In genomic region chr4:105560781-105561180, GRCm38 (mm10) we compare ENCODE assay signal across 26 mouse cellular contexts.
DNase-seq lines count a peak whose midpoint lies in the region; ATAC-seq and TF ChIP-seq lines count a peak whose summit lies in the region.
"Had no signal": no experiment of that assay in that cellular context is flagged by ENCODE, and none has a peak within 500 bp of the region (broad histone marks: within the 10 kb centered on the region; RNA-seq: fewer than 3 reads in every experiment).

No protein-coding gene starts in this region.

- no peak for TF ChIP-seq CTCF in hindbrain, postnatal 0 days (IDR thresholded peaks at IDR 0.05; ENCODE audit: low read depth)

- H3K9ac ChIP-seq in hindbrain, postnatal 0 days (replicated peaks; ENCODE audit: low read length) = no peak overlapping the region
- no peak overlapping the region for H3K9ac ChIP-seq in hindbrain, embryonic 14.5 days
- H3K9ac ChIP-seq in forebrain, embryonic 13.5 days = no peak overlapping the region
- H3K9ac ChIP-seq in heart, embryonic 11.5 days (ENCODE audit: low read depth, low read length) = no peak overlapping the region
- H3K9ac ChIP-seq: embryonic facial prominence, embryonic 12.5 days; embryonic facial prominence, embryonic 15.5 days; forebrain, embryonic 15.5 days; heart, embryonic 13.5 days; hindbrain, embryonic 15.5 days; intestine, embryonic 15.5 days had no signal

- H3K4me3 ChIP-seq in hindbrain, postnatal 0 days (ENCODE audit: low read length) = no peak overlapping the region
- H3K4me3 ChIP-seq in hindbrain, embryonic 14.5 days (replicated peaks; ENCODE audit: low read length) = no peak overlapping the region
- no peak overlapping the region for H3K4me3 ChIP-seq in forebrain, embryonic 13.5 days
- no peak overlapping the region for H3K4me3 ChIP-seq in heart, embryonic 11.5 days (ENCODE audit: low read depth, low read length)
- H3K4me3 ChIP-seq: embryonic facial prominence, embryonic 12.5 days; embryonic facial prominence, embryonic 15.5 days; forebrain, embryonic 15.5 days; heart, embryonic 13.5 days; hindbrain, embryonic 15.5 days; intestine, embryonic 15.5 days had no signal

- WGBS in hindbrain, postnatal 0 days = 74% methylated on average over 3 of the region's 3 CpGs
- 88% methylated on average over 3 of the region's 3 CpGs for WGBS in hindbrain, embryonic 14.5 days
- 27% methylated on average over 3 of the region's 3 CpGs for WGBS in large intestine, adult 2 months
- WGBS in forebrain, embryonic 13.5 days = 81% methylated on average over 3 of the region's 3 CpGs
- WGBS in heart, embryonic 11.5 days (ENCODE audit: insufficient replicate concordance) = 78% methylated on average over 3 of the region's 3 CpGs

- DNase-seq in adrenal gland, adult (ENCODE audit: inconsistent age in 2 of 2, low spot score in 1 of 2) = peak; percentile 25 to 86
- DNase-seq in adrenal gland, postnatal 25 days = no peak
- DNase-seq in hindbrain, postnatal 0 days (ENCODE audit: low spot score) = peak; percentile 15
- no peak for DNase-seq in hindbrain, embryonic 14.5 days (ENCODE audit: low spot score)
- DNase-seq in adrenal gland, postnatal 10 days = peak; percentile 54
- DNase-seq in large intestine, adult 2 months (ENCODE audit: low read depth, low spot score) = peak; percentile 40
- DNase-seq: B cell, adult 2 months; cerebellum, adult 11 months; cerebellum, adult 2 months; cerebellum, adult 9-11 months; cerebellum, postnatal 25 days; gastrocnemius, postnatal 25 days; heart, adult 18-20 months; heart, postnatal 14 days; heart, postnatal 4 days; kidney, adult 18-20 months had no signal

- H3K4me2 ChIP-seq in hindbrain, postnatal 0 days (ENCODE audit: low read depth, low read length) = no peak overlapping the region
- no peak overlapping the region for H3K4me2 ChIP-seq in hindbrain, embryonic 14.5 days (replicated peaks)
- no peak overlapping the region for H3K4me2 ChIP-seq in forebrain, embryonic 13.5 days
- no peak overlapping the region for H3K4me2 ChIP-seq in heart, embryonic 11.5 days
- H3K4me2 ChIP-seq: embryonic facial prominence, embryonic 12.5 days; embryonic facial prominence, embryonic 15.5 days; forebrain, embryonic 15.5 days; heart, embryonic 13.5 days; hindbrain, embryonic 15.5 days; intestine, embryonic 15.5 days had no signal

- no peak for ATAC-seq in hindbrain, postnatal 0 days
- no peak for ATAC-seq in hindbrain, embryonic 14.5 days (ENCODE audit: low FRiP score)
- no peak for ATAC-seq in forebrain, embryonic 13.5 days
- no peak for ATAC-seq in heart, embryonic 11.5 days (replicated peaks; ENCODE audit: insufficient number of reproducible peaks, low FRiP score, low TSS enrichment)
- ATAC-seq: forebrain, embryonic 15.5 days; intestine, embryonic 15.5 days had no signal

- no peak overlapping the region for H3K27ac ChIP-seq in hindbrain, postnatal 0 days
- H3K27ac ChIP-seq in hindbrain, embryonic 14.5 days = no peak overlapping the region
- H3K27ac ChIP-seq in forebrain, embryonic 13.5 days = no peak overlapping the region
- no peak overlapping the region for H3K27ac ChIP-seq in heart, embryonic 11.5 days (ENCODE audit: low read depth, low read length)
- H3K27ac ChIP-seq: embryonic facial prominence, embryonic 12.5 days; embryonic facial prominence, embryonic 15.5 days; forebrain, embryonic 15.5 days; heart, embryonic 13.5 days; hindbrain, embryonic 15.5 days; intestine, embryonic 15.5 days had no signal

- 0 out of 2 replicates have a peak, but pooled peaks cover 2% of the 10 kb centered on the region for H3K9me3 ChIP-seq in hindbrain, postnatal 0 days (ENCODE audit: low read length)
- H3K9me3 ChIP-seq in hindbrain, embryonic 14.5 days (ENCODE audit: control insufficient read depth, low read length) = no peaks in the 10 kb centered on the region
- no peaks in the 10 kb centered on the region for H3K9me3 ChIP-seq in forebrain, embryonic 13.5 days (replicated peaks)
- no peaks in the 10 kb centered on the region for H3K9me3 ChIP-seq in heart, embryonic 11.5 days (replicated peaks; ENCODE audit: control insufficient read depth, low read length)
- H3K9me3 ChIP-seq: embryonic facial prominence, embryonic 12.5 days; embryonic facial prominence, embryonic 15.5 days; forebrain, embryonic 15.5 days; heart, embryonic 13.5 days; hindbrain, embryonic 15.5 days; intestine, embryonic 15.5 days had no signal

- no peaks in the 10 kb centered on the region for H3K36me3 ChIP-seq in hindbrain, postnatal 0 days (ENCODE audit: insufficient read depth, low read length)
- no peaks in the 10 kb centered on the region for H3K36me3 ChIP-seq in hindbrain, embryonic 14.5 days (replicated peaks; ENCODE audit: control insufficient read depth, insufficient read depth)
- H3K36me3 ChIP-seq in forebrain, embryonic 13.5 days (ENCODE audit: poor library complexity, severe bottlenecking) = no peaks in the 10 kb centered on the region
- no peaks in the 10 kb centered on the region for H3K36me3 ChIP-seq in heart, embryonic 11.5 days (ENCODE audit: control insufficient read depth, insufficient read depth, low read length)
- H3K36me3 ChIP-seq: embryonic facial prominence, embryonic 12.5 days; embryonic facial prominence, embryonic 15.5 days; forebrain, embryonic 15.5 days; G1E; heart, embryonic 13.5 days; hindbrain, embryonic 15.5 days; intestine, embryonic 15.5 days had no signal

- no peaks in the 10 kb centered on the region for H3K4me1 ChIP-seq in hindbrain, postnatal 0 days (ENCODE audit: insufficient read depth, low read length)
- H3K4me1 ChIP-seq in hindbrain, embryonic 14.5 days (replicated peaks; ENCODE audit: control insufficient read depth, insufficient read depth, low read length) = no peaks in the 10 kb centered on the region
- H3K4me1 ChIP-seq in forebrain, embryonic 13.5 days = peaks cover 3% of the 10 kb centered on the region; the same call in 1 of the 2 replicates
- H3K4me1 ChIP-seq in heart, embryonic 11.5 days (ENCODE audit: control insufficient read depth, insufficient read depth, low read length) = no peaks in the 10 kb centered on the region; the same call in 1 of the 2 replicates
- H3K4me1 ChIP-seq: embryonic facial prominence, embryonic 12.5 days; forebrain, embryonic 15.5 days; heart, embryonic 13.5 days; hindbrain, embryonic 15.5 days; intestine, embryonic 15.5 days had no signal

- no peaks in the 10 kb centered on the region for H3K27me3 ChIP-seq in hindbrain, postnatal 0 days (ENCODE audit: insufficient read depth, low read length)
- H3K27me3 ChIP-seq in hindbrain, embryonic 14.5 days (ENCODE audit: control insufficient read depth, insufficient read depth, low read length) = no peaks in the 10 kb centered on the region
- H3K27me3 ChIP-seq in forebrain, embryonic 13.5 days = no peaks in the 10 kb centered on the region
- no peaks in the 10 kb centered on the region for H3K27me3 ChIP-seq in heart, embryonic 11.5 days (ENCODE audit: control insufficient read depth, insufficient read depth, low read length)
- H3K27me3 ChIP-seq: embryonic facial prominence, embryonic 12.5 days; embryonic facial prominence, embryonic 15.5 days; forebrain, embryonic 15.5 days; heart, embryonic 13.5 days; hindbrain, embryonic 15.5 days; intestine, embryonic 15.5 days; Patski had no signal

Comparison
In these comparisons a context has a peak if more than half of its experiments do, and no peak if none do; other contexts are left out.
1. DNase-seq: peak in adrenal gland, adult (2 of 2), hindbrain, postnatal 0 days (single experiment), adrenal gland, postnatal 10 days (single experiment) and large intestine, adult 2 months (single experiment); none in adrenal gland, postnatal 25 days (single experiment) and hindbrain, embryonic 14.5 days (single experiment).